Mouse (Mus musculus): ENCODE results near the gene Epb41l5.

DNA sequence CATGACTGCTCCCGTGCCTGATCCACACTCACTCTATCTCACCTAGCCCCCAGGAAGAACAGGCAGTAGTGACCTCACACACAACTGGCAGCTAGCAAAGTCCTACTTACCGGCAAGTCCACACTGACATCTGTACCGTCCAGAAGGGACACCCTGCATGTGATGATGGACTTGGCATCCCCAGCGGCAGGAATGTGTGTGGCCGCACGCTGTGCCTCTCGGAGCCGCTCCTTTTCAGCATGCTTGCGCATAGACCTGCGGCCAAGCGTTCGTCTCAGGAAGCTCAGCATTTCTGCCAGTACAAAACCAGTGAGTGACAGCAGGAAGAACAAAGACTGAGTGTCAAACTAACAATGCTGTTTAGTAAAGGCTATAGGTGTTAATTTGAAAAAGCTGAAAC, 6.4 kb downstream of the Epb41l5 start:
- TF ChIP-seq CTCF (IDR thresholded peaks at IDR 0.05; ENCODE audit: low read depth) (no peak; the same call in 1 of the 2 replicates), EP300 (IDR thresholded peaks at IDR 0.05; ENCODE audit: low read depth) (no peak)

Measured in liver, embryonic 14.5 days (tissue).